Mouse (Mus musculus) erythroblast, adult 5-6 weeks (primary cell): ENCODE results near the gene Hus1. TPM values are rescaled to one million over a fixed set of nuclear protein-coding genes. Genes with fewer than 3 reads are reported as not detected.

ENCODE experiments used
- ATAC-seq: replicated peaks from 2 replicates; pipeline ENCODE4 v1.8.0; 2016; ENCODE audit warnings: moderate number of reproducible peaks, mild to moderate bottlenecking, moderate TSS enrichment, inconsistent platforms; ENCODE audit not compliant: poor library complexity, low FRiP score, severe bottlenecking
- total RNA-seq, 2 experiments: library from RNA; stranded (forward) in 1 of 2; stranded (reverse) in 1 of 2; fragments of 150-400 nt in 1 of 2; fragments of 200-764, 138-1000 nt in 1 of 2; gene quantifications; 2 replicates each; pipeline versions ENCODE4 v1.2.3 to v1.2.4; 2015 to 2017; ENCODE audit warnings: low replicate concordance in 2 of 2

The Hus1 gene
- total RNA-seq, 2 experiments from 2014 or later = 4.4 to 9.3 TPM

DNA sequence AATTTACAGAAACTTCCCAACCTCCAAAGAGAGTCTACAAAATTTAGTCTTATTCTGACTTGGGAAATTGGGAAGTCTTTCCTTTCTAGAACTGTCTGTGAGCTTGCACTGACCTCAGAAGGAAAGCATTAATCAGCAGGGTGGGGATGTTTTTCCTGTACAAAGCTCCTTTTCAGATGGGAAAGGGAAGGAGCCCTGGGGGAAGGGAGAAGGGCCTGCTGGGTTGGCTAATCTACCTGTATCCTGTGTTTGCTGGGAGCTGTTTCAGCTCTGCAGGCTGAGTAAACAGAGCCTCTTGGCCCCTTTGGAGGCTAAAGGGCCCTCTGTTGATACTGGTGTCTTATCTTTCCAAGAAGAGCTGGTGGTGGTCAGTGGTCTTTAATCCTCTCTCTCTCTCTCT lies 24.9 kb downstream of the Hus1 start:
- ATAC-seq = no peak

DNA sequence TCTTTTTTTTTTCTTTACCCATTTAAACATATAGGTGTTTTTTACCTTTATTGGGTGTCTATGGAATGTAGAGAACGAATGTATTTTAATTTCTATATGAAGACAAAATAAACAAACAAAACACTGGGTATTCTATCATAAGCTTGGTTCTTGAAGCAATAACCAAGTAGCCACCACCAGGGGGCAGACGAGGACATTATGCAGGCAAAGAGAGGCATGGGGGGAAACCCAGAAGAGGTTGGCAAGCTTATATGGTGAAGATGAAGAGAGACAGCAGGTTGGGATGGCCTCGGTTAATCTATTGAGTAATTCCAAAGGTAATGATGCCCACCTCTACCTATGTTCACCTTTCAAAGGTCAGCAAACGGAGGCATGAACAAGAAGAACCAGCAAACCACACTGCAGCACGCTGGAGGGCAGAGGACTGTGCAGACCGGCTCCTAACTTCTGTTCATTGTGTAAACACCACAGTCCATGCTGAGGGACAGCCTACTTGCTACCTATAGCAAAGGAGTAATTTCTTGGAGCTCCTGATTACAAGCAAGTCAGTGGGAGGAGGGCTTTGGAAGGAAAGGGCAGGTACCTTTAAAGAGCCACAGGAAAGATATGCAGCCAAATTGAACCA lies 27.6 kb downstream of the Hus1 start:
- ATAC-seq = 0 out of 2 replicates have a peak, but pooled peaks have one; percentile 61

DNA sequence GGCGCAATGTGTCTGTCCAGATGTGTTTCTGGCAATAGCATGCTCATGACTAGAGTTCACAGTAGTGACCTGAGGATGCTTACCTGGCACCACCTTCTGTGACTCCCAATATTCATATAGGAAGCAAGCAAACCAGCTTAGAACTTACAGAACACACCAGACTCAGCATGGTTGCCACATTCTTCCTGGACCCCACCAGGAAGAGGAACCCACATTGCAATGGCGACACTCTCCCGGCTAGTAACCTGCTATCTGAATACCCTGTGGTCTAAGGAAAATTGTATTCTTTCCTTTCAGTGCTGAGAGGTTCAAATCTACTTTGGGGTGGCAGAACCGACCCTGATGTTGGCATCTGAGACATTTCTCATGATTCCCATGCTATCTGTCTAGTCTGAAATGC lies 32.8 kb downstream of the Hus1 start:
- no peak for ATAC-seq

DNA sequence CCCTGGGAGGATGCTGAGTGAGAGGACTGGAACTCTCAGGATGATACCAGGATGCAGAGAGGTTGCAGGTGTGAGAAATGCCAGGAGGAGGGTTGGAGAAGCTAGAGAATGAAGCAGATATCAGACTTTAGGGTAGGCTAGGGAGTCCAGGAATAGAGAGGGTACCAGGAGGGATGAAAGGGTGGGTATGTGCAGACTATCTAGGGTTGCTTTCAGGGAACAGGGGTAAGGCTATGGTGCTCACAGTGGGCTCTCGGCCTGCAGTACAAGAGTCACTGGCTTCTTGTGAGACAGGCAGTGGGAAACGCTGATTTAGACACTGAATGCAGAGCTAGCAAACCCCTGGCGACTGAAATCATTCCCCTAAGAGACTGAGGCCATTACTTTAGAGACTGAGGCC lies 37.8 kb downstream of the Hus1 start, which contains the start of gene Pkd1l1:
Pkd1l1 (minus strand) TSS at position 101 of the 400 bp plus-strand sequence.
- no peak for ATAC-seq

DNA sequence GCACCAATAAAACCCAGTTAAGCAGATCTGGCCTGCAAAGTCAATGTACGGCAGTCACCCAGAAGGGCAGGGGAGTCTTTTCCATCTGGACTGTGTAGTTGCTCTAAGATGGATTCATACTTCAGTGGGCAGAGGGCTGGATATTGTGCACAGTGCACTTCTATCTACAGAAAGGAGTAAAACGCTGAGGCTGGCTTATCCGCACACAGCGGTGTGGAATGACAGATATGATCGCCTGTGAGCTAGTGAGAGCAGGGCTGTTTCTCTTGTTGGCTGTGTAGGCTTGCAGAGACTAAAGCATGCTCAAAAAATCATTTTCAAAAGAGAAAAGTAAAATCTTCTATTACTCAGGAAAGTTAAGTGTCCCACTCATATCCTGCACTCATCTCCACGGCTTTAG lies 38.9 kb downstream of the Hus1 start:
- ATAC-seq = no peak

DNA sequence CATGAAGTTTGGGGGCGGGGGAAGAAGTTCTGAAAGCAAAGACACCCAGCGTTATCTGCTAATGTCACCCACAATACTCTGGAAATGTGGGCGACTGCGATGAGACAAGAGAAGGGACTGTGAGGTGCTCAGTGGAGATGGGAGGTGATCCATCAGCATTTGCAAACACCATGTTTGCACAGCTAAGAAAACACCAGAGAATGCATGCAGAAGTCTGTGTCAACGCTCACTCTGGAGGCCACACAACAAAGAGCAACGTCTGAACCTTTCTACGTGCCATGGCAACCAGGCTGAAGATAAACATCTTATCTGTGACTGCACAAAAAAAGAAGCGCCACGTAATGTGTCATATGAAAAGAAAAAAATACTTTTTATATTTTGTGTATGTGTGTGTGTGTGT lies 40.5 kb downstream of the Hus1 start:
- peak; percentile 79 for ATAC-seq

DNA sequence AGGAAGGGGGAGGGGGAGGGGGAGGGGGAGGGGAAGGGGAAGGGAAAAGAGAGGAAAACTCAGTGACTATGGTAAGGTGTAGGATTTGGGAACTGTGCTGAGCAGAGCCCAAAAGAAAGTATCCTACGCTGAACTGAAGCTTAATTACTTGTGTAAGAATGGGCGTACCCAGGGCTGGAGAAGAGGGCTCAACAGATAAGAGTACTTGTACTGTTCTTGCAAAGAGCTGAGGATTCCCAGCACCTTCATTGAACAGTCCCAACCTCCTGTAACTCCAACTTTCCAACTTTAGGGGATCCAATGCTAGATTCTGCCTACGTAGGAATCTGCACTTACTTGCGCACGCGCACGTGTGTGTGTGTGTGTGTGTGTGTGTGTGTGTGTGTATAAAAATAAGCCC lies 42.9 kb downstream of the Hus1 start:
- ATAC-seq = peak; percentile 51; the same call in 1 of the 2 replicates

DNA sequence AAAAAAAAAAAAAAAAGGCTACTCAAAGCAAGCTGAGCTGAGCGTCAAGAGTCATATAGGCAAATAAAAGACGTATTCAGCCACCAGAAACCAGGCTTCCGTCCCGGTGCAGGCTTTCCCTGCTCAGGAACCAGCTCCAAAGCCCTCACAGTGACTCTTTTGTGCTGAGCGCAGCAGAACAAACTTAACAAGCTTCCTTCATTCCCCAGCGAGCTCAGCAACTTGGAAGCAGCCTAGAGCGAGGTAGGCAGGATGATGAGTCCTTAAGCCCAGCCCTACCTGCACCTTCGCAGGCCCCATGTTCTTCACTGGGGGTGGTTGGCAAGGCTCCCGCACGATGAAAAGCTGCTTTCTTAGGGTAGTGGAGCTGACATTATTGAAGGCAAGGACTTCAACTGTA lies 52.4 kb downstream of the Hus1 start:
- ATAC-seq = no peak

DNA sequence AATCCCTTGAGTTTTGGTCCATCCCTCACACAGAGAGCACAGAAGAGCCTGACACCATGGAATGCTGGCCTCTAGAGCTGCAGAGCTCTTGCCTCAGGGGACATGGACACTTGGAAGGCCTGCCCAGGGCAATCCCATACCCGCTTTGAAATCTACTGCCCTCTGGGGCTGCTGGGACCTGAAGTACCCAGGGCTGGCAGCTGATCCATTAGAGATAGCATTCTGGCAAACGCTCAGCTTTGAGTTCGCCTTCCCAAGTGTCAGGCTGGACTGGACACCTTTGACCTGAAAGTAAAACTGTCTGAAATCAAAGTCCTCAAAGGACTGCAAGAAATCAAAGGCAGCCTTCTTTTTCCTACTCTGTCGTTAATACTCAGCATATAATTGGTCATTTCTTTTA lies 52.9 kb downstream of the Hus1 start:
- ATAC-seq = no peak

DNA sequence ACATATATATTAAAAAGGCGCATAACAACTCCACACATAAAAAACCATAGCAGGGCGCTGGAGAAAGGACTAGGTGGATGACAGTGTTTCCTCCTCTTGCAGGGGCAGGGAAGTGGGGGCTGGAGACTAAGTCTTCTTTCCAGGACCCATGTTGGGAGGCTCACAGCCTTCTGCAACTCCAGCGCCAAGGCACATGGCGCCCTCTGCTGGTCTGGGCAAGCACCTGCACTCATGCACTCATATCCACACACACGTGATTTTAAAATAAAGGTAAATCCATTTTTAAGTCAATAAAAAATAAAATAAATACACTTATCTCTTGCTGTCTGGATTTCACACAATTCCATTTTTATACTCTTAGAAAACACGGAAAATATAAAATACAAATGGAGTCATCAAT lies 54.0 kb downstream of the Hus1 start:
- no peak for ATAC-seq

DNA sequence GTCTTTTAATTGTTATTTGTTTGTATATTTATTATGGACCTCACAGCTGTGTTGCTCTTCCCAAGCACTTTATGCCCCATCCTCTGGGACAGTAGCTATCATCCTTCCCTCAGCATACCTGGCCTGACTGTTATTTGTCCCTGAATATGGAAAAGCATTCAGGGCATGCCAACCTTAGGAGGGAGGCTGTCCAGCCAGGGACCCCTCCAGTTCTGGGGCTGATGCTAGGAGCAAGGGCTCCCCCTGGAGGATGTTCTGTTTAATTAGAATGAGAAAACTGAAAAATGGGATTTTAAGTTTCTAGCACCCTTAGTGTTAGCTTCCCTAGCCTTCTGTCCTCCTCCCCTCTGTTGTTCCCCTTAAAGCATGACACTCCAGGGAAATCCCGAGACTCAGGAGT lies 55.3 kb downstream of the Hus1 start:
- no peak for ATAC-seq

DNA sequence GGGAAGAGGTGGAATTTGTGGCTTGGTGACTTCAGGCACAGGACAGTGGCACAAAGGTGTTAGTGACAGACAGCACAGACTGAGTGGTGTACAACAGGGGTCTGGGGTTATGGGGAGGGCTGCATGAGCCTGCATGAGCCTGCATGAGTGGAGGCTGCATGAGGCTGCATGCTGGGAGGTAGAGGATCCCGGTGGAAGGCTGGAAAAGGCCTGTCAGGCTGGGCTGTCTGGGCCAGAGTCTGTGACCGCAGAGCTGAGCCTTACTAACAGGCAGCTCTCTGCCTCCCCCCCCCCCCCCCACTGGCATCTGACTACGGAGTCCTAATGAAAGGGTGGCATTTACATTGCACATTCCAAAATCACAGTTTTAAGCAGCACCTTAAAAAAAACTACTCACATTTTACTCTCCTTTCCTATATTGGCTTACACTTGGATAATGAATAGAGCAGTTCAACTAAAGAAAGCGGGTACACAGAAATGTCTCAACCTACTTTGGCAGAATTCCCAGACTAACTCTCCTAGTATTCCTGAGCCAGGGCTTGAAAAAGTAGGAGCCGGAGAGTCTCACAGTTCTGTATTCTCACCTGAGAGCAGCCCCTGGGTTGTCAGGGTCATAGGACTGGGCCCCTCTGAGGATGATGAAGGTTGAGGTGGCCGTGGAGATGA lies 61.1 kb downstream of the Hus1 start:
- ATAC-seq = no peak

DNA sequence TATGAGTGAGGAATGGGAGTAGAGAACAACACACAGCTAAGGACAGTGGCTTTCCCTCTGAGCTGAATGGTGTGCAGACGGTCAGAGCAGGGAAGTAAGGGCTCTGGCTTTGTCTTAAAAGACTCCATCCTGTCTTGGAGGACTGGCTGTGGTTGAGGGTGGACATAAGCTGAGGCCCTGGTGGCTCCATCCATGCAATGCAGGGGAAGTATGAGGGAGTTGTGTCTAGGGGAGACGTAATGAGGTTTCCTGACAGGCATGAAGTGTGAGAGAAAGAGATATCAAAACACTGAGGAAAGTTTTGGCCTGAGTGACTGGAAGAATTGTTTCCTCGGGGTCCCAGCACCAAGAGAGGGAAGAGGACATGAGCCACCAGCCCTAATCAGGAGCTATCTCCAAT lies 62.1 kb downstream of the Hus1 start:
- ATAC-seq = no peak

DNA sequence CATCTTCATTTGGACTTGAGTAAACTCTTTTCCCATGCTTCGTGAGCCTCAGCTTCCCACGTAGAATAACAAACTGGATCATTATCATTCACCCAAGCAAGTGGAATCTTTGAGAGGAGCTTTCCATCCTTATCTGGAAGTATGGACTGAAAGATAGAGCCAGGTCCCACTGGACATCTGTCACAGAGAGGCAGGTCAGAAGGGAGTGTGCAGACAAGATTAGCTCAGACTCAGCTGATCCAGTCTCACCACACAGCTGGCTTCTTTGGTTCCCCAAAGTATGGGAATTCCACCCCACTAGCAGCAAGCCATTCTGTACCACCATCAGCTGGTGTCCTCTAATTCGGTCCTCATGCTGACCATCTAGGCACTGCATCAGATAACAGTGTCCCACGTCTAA lies 66.9 kb downstream of the Hus1 start:
- no peak for ATAC-seq

Other genes with a start within 250 kb of the Hus1 start
- gene Pkd1l1, start 37.9 kb downstream of the Hus1 start, total RNA-seq (2015; ENCODE audit: low replicate concordance) = 0.77 TPM in 1 of 2 replicates, not detected in the other
- 2.0 and 3.5 TPM in 2 replicates for gene Pkd1l1, start 37.9 kb downstream of the Hus1 start, total RNA-seq (2017; ENCODE audit: low replicate concordance)
- gene Gm11992, start 37.4 kb upstream of the Hus1 start, total RNA-seq (2015; ENCODE audit: low replicate concordance) = not detected in 2 replicates
- 0.34 TPM in 1 of 2 replicates, not detected in the other for gene Gm11992, start 37.4 kb upstream of the Hus1 start, total RNA-seq (2017; ENCODE audit: low replicate concordance)
- not detected in 2 replicates for gene Sun3, start 37.8 kb upstream of the Hus1 start, total RNA-seq (2015; ENCODE audit: low replicate concordance)
- not detected in 2 replicates for gene Sun3, start 37.8 kb upstream of the Hus1 start, total RNA-seq (2017; ENCODE audit: low replicate concordance)
- gene Upp1, start 106.9 kb upstream of the Hus1 start, total RNA-seq (2015; ENCODE audit: low replicate concordance) = 2.3 TPM in 1 of 2 replicates, not detected in the other
- 1.1 and 2.3 TPM in 2 replicates for gene Upp1, start 106.9 kb upstream of the Hus1 start, total RNA-seq (2017; ENCODE audit: low replicate concordance)
- 11.9 and 17.7 TPM in 2 replicates for gene Abca13, start 180.8 kb upstream of the Hus1 start, total RNA-seq (2015; ENCODE audit: low replicate concordance)
- gene Abca13, start 180.8 kb upstream of the Hus1 start, total RNA-seq (2017; ENCODE audit: low replicate concordance) = 10.3 and 11.3 TPM in 2 replicates